Mouse (Mus musculus) C2C12 (cell line): ENCODE data around the gene Kif24. TPM values are rescaled to one million over a fixed set of nuclear protein-coding genes. Genes with fewer than 3 reads are reported as not detected.

Experiments used
- H3K27me3 ChIP-seq: one replicate; pipeline ENCODE4 v1.6.1; 2011; ENCODE audit not compliant: control insufficient read depth, insufficient read depth, insufficient read length
- H3K36me3 ChIP-seq: one replicate; pipeline ENCODE4 v1.6.1; 2011; ENCODE audit not compliant: control insufficient read depth, insufficient read depth
- H3K4me3 ChIP-seq: one replicate; pipeline ENCODE4 v1.5.1; 2011; ENCODE audit warnings: mild to moderate bottlenecking, control low read depth; ENCODE audit not compliant: poor library complexity, insufficient read depth, severe bottlenecking
- H3K79me2 ChIP-seq: one replicate; pipeline ENCODE4 v1.6.1; 2011; ENCODE audit not compliant: control insufficient read depth, insufficient read depth
- H3K79me3 ChIP-seq: one replicate; pipeline ENCODE4 v1.6.1; 2011; ENCODE audit warnings: low read depth, control low read depth
- H3ac ChIP-seq: one replicate; pipeline ENCODE3; 2011; ENCODE audit warnings: low read depth; ENCODE audit not compliant: control insufficient read depth, insufficient read length
- CEBPB ChIP-seq: IDR thresholded peaks from one replicate; pipeline ENCODE4 v1.6.1; 2011; ENCODE audit warnings: low read depth, mild to moderate bottlenecking, control low read depth, moderate library complexity
- CTCF ChIP-seq: IDR thresholded peaks from one replicate; pipeline ENCODE4 v1.5.1; 2011; ENCODE audit not compliant: control insufficient read depth, insufficient read depth, insufficient read length
- FOSL1 ChIP-seq: IDR thresholded peaks from one replicate; pipeline ENCODE4 v1.8.0; 2011; ENCODE audit warnings: mild to moderate bottlenecking, low read length; ENCODE audit not compliant: poor library complexity, insufficient read depth, severe bottlenecking
- MAX ChIP-seq: IDR thresholded peaks from one replicate; pipeline ENCODE4 v1.6.1; 2011; ENCODE audit warnings: mild to moderate bottlenecking, control low read depth
- MYOD1 ChIP-seq: IDR thresholded peaks from one replicate; pipeline ENCODE4 v1.6.1; 2011; ENCODE audit warnings: low read depth; ENCODE audit not compliant: control insufficient read depth, insufficient read length
- MYOG ChIP-seq: IDR thresholded peaks from one replicate; pipeline ENCODE4 v1.6.1; 2011; ENCODE audit not compliant: control insufficient read depth, insufficient read length; ENCODE audit errors: extremely low read depth
- USF1 ChIP-seq: IDR thresholded peaks from one replicate; pipeline ENCODE4 v1.6.1; 2011; ENCODE audit warnings: low read depth, mild to moderate bottlenecking, control low read depth, moderate library complexity
- polyA plus RNA-seq: library from polyadenylated mRNA; unstranded; fragments of >200 nt; fragmentation: generic; extraction: Trizol; gene quantifications from one replicate; pipeline ENCODE4 v1.2.1, GENCODE M21; 2012; ENCODE audit warnings: missing spikeins

Gene Kif24
- polyA plus RNA-seq, 1 experiment = 3.0 TPM

GRCm38 (mm10) chr4:41506906-41507305 lies 42.2 kb upstream of the Kif24 start:
- no peak for TF ChIP-seq MYOG
- TF ChIP-seq MYOD1 = no peak
- TF ChIP-seq FOSL1 = no peak
- Histone ChIP-seq H3K4me3 (no peak overlapping the region), H3K27me3 (peaks cover 18% of the 10 kb centered on the region), H3ac (peak overlapping the region; percentile 7), H3K36me3 (no peaks in the 10 kb centered on the region), H3K79me3 (no peaks in the 10 kb centered on the region), H3K79me2 (no peaks in the 10 kb centered on the region)

GRCm38 (mm10) chr4:41506156-41506555 lies 41.5 kb upstream of the Kif24 start:
- Histone ChIP-seq H3K79me3 (no peaks in the 10 kb centered on the region), H3K79me2 (no peaks in the 10 kb centered on the region), H3K36me3 (no peaks in the 10 kb centered on the region), H3K4me3 (no peak overlapping the region), H3ac (no peak overlapping the region), H3K27me3 (peaks cover 18% of the 10 kb centered on the region)
- TF ChIP-seq CEBPB = no peak
- no peak for TF ChIP-seq CTCF
- no peak for TF ChIP-seq MYOG
- TF ChIP-seq USF1 = no peak
- no peak for TF ChIP-seq MYOD1

GRCm38 (mm10) chr4:41505131-41505551 lies 40.5 kb upstream of the Kif24 start:
- TF ChIP-seq CTCF = no peak
- TF ChIP-seq USF1 = no peak
- no peak for TF ChIP-seq MAX
- no peak for TF ChIP-seq FOSL1
- no peak for TF ChIP-seq CEBPB
- TF ChIP-seq MYOD1 = no peak
- no peak for TF ChIP-seq MYOG
- Histone ChIP-seq H3K27me3 (peaks cover 16% of the 10 kb centered on the region), H3ac (no peak overlapping the region)

GRCm38 (mm10) chr4:41504325-41504724 lies 39.6 kb upstream of the Kif24 start:
- Histone ChIP-seq H3K27me3 (peaks cover 12% of the 10 kb centered on the region), H3K79me3 (no peaks in the 10 kb centered on the region), H3ac (no peak overlapping the region), H3K36me3 (no peaks in the 10 kb centered on the region), H3K79me2 (no peaks in the 10 kb centered on the region), H3K4me3 (no peak overlapping the region)
- TF ChIP-seq FOSL1 = no peak
- no peak for TF ChIP-seq CTCF
- no peak for TF ChIP-seq MYOG
- TF ChIP-seq MYOD1 = no peak
- no peak for TF ChIP-seq USF1
- no peak for TF ChIP-seq MAX
- TF ChIP-seq CEBPB = no peak

More at GRCm38 (mm10) chr4:41505131-41505551, 40.5 kb upstream of the Kif24 start:
- Histone ChIP-seq H3K4me3 (no peak overlapping the region), H3K79me2 (no peaks in the 10 kb centered on the region), H3K36me3 (no peaks in the 10 kb centered on the region), H3K79me3 (no peaks in the 10 kb centered on the region)

- no peaks in the 10 kb centered on the region for H3K79me2 ChIP-seq
- peaks cover 6% of the 10 kb centered on the region for H3K27me3 ChIP-seq
- no peaks in the 10 kb centered on the region for H3K36me3 ChIP-seq
- peak within 1 kb of the TSS; percentile 32 for H3K4me3 ChIP-seq
- H3ac ChIP-seq = peak within 1 kb of the TSS; percentile 55
- no peaks in the 10 kb centered on the region for H3K79me3 ChIP-seq
- TF ChIP-seq MYOD1 (no peak), FOSL1 (no peak), MYOG (no peak), MAX (peak; percentile 27), CTCF (no peak)
Measured at GRCm38 (mm10) chr4:41502986-41503412, 38.3 kb upstream of the Kif24 start, which contains the start of gene AI464131. Gene AI464131 (minus strand): TSS chr4:41503076.

- no peak for TF ChIP-seq FOSL1
- TF ChIP-seq MAX = no peak
- no peak for TF ChIP-seq MYOG
- no peak for TF ChIP-seq CEBPB
- TF ChIP-seq CTCF = no peak
- no peak for TF ChIP-seq USF1
- no peak for TF ChIP-seq MYOD1
- Histone ChIP-seq H3K79me3 (no peaks in the 10 kb centered on the region), H3K36me3 (no peaks in the 10 kb centered on the region), H3K4me3 (peak overlapping the region; percentile 32), H3K27me3 (peaks cover 3% of the 10 kb centered on the region), H3ac (peak overlapping the region; percentile 55), H3K79me2 (no peaks in the 10 kb centered on the region)
Measured at GRCm38 (mm10) chr4:41502171-41502940, 37.7 kb upstream of the Kif24 start.
